Mouse (Mus musculus): ENCODE data around the gene Mpped2. TPM values are rescaled to one million over a fixed set of nuclear protein-coding genes. Genes with fewer than 3 reads are reported as not detected.

Gene Mpped2
- total RNA-seq, 2 experiments from 2014 or later: 33.2 to 40.0 TPM

GRCm38 (mm10) chr2:106746905-106747304 is 53.8 kb downstream of the Mpped2 start:
- DNase-seq: no peak

- DNase-seq: peak; percentile 32 to 42
These were observed 54.3 kb downstream of the Mpped2 start for GRCm38 (mm10) chr2:106747342-106747741.

- DNase-seq: no peak
These were observed 57.8 kb downstream of the Mpped2 start for GRCm38 (mm10) chr2:106750878-106751277.

- no peak for DNase-seq
These were observed 60.6 kb downstream of the Mpped2 start for GRCm38 (mm10) chr2:106753703-106754102.

GRCm38 (mm10) chr2:106754696-106755095 is 61.6 kb downstream of the Mpped2 start:
- no peak for DNase-seq

GRCm38 (mm10) chr2:106756354-106757103 is 63.5 kb downstream of the Mpped2 start:
- no peak for DNase-seq

GRCm38 (mm10) chr2:106762920-106763319 is 69.9 kb downstream of the Mpped2 start:
- no peak for DNase-seq

GRCm38 (mm10) chr2:106769236-106769635 is 76.2 kb downstream of the Mpped2 start:
- no peak for DNase-seq

- DNase-seq: no peak
These were observed 79.6 kb downstream of the Mpped2 start for GRCm38 (mm10) chr2:106772643-106773042.

GRCm38 (mm10) chr2:106774251-106775196 is 81.5 kb downstream of the Mpped2 start:
- no peak for DNase-seq

- DNase-seq: no peak
These were observed 82.9 kb downstream of the Mpped2 start for GRCm38 (mm10) chr2:106775994-106776393.

- no peak for DNase-seq
These were observed 85.9 kb downstream of the Mpped2 start for GRCm38 (mm10) chr2:106778861-106779516.

GRCm38 (mm10) chr2:106781181-106782179 is 88.4 kb downstream of the Mpped2 start:
- peak; percentile 18 for DNase-seq

GRCm38 (mm10) chr2:106783311-106783710 is 90.2 kb downstream of the Mpped2 start:
- DNase-seq: no peak

GRCm38 (mm10) chr2:106788055-106788454 is 95.0 kb downstream of the Mpped2 start:
- no peak for DNase-seq

- DNase-seq: no peak
These were observed 95.5 kb downstream of the Mpped2 start for GRCm38 (mm10) chr2:106788573-106788972.

- DNase-seq: no peak
These were observed 96.7 kb downstream of the Mpped2 start for GRCm38 (mm10) chr2:106789694-106790328.

- DNase-seq: no peak
These were observed 97.2 kb downstream of the Mpped2 start for GRCm38 (mm10) chr2:106790329-106790701.

GRCm38 (mm10) chr2:106796246-106796645 is 103.2 kb downstream of the Mpped2 start:
- DNase-seq: no peak

GRCm38 (mm10) chr2:106797855-106798254 is 104.8 kb downstream of the Mpped2 start:
- DNase-seq: no peak

GRCm38 (mm10) chr2:106798824-106799223 is 105.8 kb downstream of the Mpped2 start:
- DNase-seq: no peak
